Mouse (Mus musculus): ENCODE data around the gene Gm17949.

- TF ChIP-seq CTCF (IDR thresholded peaks at IDR 0.05) (no peak), EP300 (IDR thresholded peaks at IDR 0.05) (no peak)
Observed at GRCm38 (mm10) chr17:56973956-56974707, 37.1 kb upstream of the Gm17949 start.

Data from lung, postnatal 0 days (tissue).